Mouse (Mus musculus): ENCODE measurements around the gene Eif3i.

GRCm38 (mm10) chr4:129600233-129601158, at the start of gene Eif3i, which contains the start of gene Tmem234:
- TF ChIP-seq CTCF (IDR thresholded peaks at IDR 0.05; ENCODE audit: low read depth) = peak; percentile 37
- peak; percentile 36; the same call in 1 of the 2 replicates for TF ChIP-seq EP300 (IDR thresholded peaks at IDR 0.05; ENCODE audit: low read depth)

All from liver, embryonic 14.5 days (tissue).